Mouse (Mus musculus) left cerebral cortex, adult 9 months (tissue): ENCODE measurements around the gene Hoxb3.

Experiments
- DNase-seq, 2 experiments: peaks; one replicate each; pipeline ENCODE4 v3.0.0; 2022; ENCODE audit warnings: low spot score in 2 of 2

Gene Hoxb3

DNA sequence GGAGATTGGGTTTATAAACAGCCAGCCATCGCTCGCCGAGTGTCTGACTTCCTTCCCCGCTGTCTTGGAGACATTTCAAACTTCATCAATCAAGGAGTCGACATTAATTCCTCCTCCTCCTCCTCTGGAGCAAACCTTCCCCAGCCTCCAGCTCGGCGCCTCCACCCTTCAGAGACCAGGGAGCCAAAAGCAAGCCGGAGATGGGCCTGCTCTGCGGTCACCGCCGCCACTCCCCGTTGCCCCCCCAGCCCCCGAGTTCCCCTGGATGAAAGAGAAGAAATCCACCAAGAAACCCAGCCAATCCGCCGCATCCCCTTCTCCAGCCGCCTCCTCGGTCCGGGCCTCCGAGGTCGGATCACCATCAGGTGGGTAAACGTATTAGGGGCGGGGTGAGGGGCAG lies 28.7 kb downstream of the Hoxb3 start:
- no peak for DNase-seq

DNA sequence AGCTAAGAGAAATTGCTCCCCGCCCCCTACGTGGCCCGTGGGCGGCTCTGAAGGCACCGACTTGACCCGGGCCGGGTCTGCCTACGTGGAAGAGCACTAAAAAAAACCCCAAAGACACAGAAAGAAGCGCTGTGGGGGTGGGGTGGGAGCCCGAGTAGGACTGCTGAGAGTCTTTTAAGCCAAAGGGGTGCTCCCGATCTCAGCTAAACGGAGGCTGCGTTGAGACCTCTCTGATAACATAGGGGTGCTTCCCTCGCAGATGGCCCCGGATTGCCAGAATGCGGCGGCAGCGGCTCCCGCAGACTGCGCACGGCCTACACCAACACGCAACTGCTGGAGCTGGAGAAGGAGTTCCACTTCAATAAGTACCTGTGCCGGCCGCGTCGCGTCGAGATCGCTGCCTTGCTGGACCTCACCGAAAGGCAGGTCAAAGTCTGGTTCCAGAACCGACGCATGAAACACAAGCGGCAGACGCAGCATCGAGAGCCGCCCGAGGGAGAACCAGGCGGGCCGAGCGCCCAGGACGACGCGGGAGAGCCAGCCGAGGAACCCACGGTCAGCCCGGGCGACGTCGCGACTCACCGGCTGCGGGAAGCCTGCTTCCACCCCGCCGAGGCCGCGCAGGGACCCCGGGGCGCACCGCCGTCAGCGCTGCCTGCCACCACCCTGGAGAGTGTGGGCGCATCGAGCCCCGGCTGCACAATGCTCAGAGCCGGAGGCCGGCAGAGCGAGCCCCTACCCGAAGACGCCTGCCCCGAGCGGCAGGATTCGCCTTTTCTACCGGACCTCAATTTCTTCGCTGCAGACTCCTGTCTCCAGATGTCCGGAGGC lies 29.8 kb downstream of the Hoxb3 start:
- DNase-seq, result no peak

DNA sequence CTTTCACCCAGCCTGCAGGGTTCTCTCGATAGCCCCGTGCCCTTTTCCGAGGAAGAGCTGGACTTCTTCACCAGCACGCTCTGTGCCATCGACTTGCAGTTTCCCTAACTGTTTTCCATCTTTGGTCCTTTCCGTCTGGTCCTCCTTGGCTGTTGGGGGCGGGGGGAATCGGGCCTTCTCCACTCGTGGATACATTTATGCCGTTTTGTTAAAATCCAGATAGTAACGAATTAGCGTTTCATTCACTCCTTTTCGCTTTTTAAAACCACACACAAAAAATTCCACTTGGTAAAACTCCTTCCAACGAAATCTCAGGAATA lies 30.4 kb downstream of the Hoxb3 start:
- no peak for DNase-seq

DNA sequence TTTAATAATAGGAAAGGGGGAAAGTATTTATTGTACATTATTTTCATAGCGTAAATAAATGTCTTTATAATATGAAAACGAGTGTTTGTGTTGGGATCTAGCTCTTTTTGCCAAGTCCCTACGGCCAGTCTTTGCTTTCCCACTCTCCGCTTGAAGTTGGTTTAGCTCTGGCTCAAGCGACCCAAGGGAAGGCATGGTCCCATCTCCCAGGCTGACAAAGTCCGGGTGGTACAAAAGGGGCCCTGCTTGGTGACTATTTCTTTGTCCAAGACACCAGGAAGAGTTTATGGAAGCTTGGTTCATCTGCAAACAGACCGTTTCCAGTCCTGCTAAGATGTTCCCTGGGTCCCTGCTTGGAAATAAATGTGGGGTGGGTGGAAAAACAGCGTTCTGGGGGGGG lies 30.8 kb downstream of the Hoxb3 start:
- DNase-seq, result no peak

DNA sequence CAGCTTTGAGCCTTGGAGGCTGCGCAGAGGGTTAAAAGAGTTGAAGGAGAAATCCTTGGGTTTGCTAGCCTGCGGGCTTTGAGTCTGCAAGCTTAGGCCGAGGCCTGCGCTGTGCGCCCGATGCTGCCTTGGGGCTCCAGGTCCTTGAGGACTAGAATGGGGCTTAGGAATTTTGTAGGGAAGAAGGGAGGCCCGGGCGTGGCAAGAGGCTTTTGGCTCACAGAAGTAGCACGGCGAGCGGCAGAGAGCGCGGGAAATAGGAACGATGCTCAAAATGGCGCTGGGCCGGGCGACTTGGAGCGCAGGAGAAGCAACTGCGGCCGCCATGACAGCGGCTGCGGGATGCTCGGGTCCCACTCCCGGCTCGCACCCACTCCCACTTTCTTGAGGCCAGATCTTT lies 31.2 kb downstream of the Hoxb3 start:
- no peak for DNase-seq

DNA sequence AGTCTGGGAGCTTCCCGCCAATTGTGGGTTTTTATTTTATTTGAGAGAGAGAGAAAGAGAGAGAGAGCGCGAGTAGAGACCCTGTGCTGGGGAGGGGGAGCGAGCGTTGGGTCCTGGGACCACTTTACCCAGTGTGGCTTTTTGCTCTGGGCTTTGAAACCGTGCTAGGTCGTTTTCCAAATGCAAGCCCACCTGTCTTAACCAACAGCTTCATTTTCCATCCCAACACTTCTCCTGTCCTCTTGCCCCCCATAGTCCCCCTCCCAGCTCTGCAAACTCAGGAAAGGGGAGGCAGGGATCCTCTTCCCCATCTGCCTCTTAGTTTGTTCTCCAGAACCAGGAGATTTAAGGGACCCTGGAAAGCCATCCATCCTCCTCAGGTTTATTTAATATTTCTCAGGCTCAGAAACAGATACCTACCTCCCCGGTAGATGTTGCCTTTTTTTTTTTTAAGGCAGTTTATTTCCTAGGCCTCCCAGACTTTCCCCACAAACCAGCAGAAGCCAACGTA lies 31.7 kb downstream of the Hoxb3 start:
- DNase-seq, result no peak

DNA sequence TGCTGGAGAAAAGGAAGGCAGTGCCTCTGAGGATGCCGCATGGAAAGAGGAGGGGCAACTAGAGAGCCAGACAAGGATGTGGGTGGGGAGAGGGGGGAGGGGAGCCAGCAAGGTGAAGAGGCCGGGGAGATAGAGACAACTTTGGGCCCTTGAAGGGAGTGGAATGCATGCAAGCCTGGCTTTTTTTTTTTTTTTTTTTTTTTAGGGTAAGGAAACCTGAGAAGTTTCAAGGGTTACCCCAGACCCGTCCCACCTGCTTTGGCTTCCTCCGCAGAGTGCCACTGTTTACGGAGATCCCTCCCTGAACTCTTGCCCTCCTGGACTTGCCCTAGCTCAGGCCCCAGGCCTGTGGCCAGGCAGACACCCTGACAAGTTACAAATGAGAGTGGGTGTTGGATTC lies 40.7 kb downstream of the Hoxb3 start:
- no peak for DNase-seq

DNA sequence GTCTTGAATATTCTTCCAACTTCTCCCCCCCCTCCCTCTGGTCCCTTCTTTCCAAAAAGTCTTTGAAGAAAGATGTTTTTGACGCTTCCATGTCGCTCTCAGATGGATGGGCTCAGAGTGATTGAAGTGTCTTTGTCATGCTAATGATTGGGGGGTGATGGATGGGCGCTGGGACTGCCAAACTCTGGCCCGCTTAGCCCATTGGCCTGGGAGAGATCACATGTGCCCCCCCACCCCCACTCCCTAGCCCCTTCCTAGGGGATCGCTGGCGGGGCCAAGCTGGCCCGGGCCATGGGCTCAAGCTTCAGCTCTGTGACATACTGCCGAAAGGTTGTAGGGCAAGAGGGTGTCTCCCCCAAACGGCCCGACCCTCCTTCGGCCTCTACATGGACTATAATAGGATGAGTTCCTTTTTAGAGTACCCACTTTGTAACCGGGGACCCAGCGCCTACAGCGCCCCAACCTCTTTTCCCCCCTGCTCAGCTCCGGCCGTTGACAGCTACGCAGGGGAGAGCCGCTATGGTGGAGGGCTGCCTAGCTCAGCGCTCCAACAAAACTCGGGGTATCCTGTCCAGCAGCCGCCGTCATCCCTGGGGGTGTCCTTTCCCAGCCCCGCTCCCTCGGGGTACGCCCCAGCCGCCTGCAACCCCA lies 42.4 kb downstream of the Hoxb3 start, which contains the start of gene Hoxb1:
TSS of gene Hoxb1 (plus strand) at position 312 of the 651 bp plus-strand sequence.
- DNase-seq, result no peak

DNA sequence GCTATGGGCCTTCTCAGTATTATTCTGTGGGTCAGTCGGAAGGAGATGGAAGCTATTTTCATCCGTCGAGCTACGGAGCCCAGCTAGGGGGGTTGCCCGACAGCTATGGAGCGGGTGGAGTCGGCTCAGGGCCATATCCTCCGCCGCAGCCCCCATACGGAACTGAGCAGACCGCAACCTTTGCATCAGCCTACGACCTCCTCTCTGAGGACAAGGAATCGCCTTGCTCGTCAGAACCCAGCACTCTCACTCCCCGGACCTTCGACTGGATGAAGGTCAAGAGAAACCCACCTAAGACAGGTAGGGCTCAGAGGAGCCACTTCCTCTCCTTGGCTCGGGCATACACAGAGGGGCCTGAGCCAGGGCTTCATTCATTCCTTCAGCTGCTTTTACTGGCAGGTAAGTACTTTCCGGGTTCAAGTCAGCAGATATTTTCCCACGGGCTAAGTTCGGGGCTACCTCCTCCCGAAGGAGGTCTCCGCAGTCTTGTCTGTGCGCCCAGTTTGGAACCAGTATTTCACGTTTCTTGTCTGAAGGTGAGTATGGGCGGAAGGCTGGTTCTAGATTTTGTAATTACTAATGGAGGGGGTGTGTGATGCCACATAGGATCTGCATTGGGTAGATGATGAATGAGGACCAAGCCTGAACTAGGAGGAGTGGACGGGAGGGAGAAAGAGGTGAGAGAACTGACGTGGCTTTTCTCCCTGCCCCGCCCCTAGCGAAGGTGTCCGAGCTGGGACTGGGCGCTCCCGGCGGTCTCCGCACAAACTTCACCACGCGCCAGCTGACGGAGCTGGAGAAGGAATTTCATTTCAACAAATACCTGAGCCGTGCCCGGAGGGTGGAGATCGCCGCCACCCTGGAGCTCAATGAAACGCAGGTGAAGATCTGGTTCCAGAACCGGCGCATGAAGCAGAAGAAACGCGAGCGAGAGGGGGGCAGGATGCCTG lies 43.2 kb downstream of the Hoxb3 start:
- DNase-seq, result no peak

DNA sequence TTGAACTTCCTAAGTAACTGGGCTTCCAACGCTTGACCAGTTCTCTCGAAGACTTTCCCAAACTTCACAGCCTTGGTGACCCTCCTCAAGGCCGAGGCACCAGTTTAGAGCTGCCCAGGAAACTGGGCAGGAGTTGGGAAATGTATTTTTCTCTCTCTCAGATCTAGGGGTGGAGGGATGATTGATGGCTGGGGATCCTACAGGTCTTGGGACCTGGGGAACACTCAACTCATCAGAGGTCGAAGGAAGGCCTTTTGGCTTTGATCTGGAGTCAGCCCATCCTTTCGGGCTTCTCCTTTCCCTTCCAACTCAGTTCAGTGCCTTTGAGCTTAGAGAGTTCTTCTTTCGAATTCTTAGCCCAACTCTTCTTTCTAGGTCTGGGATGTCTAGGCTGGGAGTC lies 44.0 kb downstream of the Hoxb3 start:
- DNase-seq, result no peak

DNA sequence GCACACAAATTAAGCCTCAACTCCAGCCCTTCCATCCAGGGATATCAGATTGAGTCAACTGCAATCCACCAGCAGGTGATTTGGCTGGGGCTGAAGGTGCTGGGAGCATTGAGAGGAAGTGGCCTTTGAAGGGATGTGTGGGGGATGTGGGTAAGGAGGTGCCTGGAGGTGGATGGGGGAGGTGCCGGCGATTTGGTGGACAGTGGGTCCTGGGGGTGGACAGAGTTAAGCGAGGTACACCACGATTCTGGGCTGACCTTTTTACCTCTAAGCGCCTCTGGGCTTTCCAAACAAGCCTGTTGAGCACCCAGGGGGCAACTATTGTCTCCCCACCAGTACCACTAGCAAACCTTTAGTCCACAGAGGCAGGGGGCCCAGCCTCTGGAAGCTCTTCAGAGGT lies 45.6 kb downstream of the Hoxb3 start:
- no peak for DNase-seq

DNA sequence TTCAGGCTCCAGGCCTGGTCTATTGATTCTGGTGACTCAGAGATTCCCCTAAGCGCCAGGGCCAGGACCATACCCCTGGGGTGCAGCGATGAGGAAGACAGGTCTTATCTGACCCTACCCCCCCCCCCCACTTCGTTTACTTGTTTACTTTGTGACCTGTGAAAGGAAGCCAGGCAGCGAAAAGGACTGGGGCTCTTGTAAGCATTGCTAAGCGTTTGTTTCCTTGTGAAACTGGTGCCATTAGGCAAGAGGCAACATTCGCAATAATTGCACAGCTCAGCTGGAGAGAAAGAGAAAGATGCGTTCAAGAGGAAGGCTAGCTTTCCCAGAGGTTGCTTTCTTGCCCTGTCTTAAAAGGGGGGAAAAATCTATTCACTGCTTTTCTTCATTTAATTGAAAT lies 46.0 kb downstream of the Hoxb3 start:
- DNase-seq, result no peak

DNA sequence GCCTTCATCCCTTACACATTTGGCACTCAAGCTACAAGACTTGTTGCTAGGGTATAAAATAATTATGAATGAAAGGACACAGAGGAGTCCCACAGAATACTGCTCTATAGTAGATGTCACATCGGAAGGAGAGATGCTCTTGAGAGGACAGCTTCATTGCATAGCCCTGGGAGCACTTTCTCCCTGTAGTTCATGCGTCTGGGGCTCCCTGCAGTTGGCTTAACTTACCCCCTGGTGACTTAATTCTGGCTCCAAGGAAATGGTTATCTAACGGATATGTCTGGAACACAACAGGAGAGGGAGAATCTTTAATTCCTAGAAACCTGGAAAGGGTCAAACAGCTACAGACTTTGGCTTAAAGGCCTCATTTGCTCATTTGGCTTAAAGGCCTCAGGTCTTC lies 48.6 kb downstream of the Hoxb3 start:
- no peak for DNase-seq

DNA sequence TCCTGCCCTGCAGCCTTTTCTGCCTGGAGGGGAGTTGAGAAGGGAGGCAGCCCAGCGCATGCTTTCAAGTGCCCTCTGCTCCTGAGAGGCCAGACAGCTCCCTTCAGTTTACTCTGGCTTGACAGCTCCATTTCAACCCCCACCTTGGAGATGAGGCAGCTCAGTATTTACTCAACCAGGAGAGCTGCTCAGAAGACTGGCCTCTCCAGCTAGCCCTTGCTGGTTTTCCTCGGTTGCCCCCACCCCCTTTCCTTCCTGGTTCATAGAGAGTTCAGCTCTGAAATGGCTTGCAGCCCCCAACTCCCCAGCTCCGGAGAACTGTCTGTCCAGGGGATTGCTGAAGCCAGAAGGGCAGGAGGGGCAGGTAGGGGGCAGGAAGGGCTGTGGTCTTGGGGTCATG lies 49.4 kb downstream of the Hoxb3 start:
- no peak for DNase-seq

DNA sequence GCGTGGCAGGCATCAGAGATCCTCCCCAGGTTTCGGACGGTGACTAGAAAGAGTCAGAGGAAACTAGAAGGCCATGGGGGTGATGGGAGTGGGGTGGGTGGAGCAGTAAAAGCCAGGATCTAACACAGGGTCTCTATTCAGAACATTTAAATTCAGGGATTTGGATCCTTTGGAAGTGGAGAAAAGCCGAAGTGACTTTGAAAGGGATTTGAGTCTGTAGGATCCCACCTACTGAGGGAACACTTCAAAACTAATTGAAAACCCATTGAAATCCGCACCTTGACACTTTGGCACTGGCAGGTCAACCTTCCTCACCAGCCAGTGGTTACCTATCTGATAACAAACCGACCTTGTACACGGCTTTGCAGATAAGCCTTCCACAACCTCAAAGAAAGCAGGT lies 51.7 kb downstream of the Hoxb3 start:
- no peak for DNase-seq

DNA sequence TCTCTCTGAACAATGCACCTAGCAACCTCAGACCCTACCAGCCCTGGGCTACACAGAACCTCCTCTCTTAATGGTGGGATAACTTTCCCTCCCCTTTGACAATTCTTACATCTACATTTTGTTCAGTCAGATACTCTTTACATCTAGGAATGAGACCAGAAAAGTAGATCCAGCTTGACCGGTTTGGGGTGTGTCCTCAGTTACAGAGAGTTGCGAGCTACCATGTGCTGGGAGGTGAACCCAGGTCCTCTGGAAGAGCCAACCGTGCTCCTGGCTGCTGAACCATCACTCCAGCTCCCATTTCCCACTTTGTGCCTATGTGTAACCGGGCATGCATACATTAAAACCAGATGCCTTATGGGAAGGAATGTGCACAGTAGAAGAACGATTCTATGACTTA lies 60.3 kb downstream of the Hoxb3 start:
- no peak for DNase-seq

DNA sequence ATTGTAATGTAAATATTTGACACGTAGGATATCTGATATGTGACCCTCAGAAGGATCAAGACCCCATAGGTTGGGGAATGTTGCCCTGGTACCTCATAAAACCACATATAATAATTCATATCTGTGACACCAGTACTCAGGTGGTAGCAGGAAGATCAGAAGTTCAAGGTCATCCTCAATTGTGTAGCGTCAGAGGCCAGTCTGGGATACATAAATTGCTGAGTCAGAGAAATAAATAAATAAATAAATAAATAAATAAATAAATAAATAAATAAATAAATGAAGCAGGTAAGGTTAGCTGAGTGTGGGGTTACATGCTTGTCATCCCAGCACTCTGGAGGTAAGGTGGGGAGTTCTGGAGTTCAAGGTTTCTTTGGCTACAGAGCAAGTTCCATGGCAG lies 64.5 kb downstream of the Hoxb3 start:
- no peak for DNase-seq

DNA sequence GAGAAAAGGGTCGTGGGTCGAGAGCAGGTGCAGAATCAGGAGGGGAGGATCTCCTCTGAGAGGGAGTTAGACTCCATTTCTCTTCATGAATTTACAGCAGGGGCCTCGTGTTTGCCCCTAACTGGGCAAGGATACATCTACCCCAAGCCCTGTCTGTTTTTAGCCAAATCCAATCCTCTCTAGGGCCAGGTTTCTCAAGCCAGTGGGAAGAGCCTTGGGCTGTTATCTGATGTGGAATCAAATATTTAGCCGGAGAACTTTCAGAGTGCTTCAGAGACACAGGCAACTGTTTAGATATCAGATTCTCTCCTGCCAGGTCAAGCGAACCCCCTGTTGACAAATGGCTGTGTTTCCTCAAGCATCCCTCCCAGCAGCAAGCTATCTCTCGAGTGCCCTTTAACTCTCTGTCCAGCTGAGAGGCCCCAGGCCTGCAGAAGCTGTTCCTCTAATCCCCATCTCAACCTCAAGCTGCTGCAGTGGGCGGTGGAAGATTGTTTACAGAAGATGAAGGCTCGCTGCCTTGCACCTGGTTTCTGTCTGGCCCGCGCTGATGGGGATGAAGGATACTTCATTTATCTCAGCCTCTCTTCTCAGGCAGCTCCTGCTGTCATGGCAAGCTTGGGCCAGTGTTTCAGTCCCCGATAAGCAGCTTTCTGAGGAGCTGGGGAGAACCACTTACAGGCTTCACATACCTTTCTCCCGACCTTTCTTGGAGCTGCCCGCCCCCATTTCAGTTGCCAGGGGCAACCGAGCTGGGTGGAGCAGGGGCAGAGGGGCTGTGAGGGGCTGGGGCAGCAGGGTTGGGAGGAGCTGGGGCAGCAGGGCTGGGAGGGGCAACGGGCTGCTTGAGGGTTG lies 73.9 kb downstream of the Hoxb3 start:
- no peak for DNase-seq
